Mouse (Mus musculus) mesoderm, embryonic 11.5 days (tissue): ENCODE measurements around the gene Olfr1230.

Experiments
- DNase-seq: peaks from one replicate; pipeline ENCODE4 v3.0.0-alpha.2; 2012; ENCODE audit warnings: low read depth, low spot score

The Olfr1230 gene

DNA sequence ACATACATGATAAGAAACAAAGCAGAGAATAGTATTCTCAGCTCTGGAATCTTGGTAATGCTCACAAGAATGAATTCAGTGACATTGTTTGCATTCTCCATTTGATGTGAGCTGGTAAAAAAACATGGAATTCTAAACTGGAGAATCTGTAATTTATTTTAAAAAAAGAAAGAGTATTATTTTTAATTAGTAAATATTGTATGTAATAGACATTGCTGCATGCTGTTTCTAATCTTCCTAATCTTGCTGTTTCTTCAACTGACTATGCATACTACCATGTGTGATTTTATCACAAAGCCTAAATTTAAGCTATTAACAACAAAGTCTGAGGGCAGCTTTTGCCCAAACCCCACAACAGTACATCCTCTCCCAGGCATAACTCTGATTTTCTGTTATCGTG lies at the start of gene Olfr1230:
Gene Olfr1230, minus strand, starts transcription at position 101 of the 400 bp plus-strand sequence.
- DNase-seq: no peak

DNA sequence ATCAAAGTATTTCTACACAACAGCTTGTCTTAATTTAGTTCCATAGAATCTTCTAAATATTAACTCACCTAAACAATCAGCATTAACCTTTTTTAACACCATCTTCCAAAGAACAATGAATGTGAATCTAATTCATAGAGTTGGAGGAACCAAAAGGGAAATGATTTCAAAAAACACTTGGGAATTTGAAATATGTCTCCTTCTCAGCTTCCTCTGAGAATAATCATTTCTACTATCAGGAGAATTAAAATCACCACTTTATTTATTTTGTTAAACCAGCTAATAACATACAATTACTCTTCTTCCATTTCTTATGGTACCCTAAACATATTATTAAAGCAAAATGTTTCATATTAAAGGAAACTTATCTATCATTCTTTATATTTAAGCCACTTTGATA lies 45.2 kb upstream of the Olfr1230 start, which contains the start of gene Olfr1233:
Gene Olfr1233, minus strand, starts transcription at position 101 of the 400 bp plus-strand sequence.
- no peak for DNase-seq

DNA sequence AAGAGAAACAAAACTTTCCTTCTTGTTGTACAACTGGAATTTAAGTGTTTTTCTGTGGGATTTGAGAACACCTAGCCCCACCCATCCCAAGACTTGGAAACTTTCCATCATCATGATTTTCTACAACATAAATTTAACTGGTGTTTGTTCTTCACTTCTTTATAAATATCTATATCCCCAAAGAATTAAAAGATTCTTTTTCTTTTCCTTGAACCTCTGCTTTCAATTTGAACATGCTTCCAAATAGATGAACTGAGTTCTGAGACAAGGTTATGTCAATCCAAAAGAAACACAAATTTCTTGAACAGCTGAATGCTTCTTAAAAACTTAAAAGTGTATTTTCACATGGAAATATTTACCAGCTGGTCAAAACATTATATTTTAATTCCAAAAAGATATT lies 32.5 kb upstream of the Olfr1230 start, which contains the start of gene Olfr1232:
Gene Olfr1232, minus strand, starts transcription at position 101 of the 400 bp plus-strand sequence.
- DNase-seq: no peak

DNA sequence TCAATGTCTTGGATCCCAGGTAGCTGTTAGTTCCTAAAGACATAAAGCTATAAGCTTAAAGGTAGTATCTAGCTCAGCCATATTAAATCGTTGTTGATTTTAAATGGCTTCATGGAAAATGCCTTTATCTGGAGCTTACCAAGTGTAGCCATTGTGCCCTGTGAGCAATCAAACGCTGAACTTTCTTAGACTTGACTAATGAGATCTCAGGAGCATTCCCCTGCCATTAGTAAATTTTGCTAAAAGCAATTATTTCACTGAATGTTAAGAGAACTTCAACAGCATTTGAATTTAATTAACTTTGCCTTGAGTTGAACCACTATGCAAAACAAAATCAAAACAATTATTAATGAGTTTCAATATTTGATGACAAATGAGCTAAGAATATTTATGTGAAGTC lies 9.9 kb upstream of the Olfr1230 start, which contains the start of gene Olfr1231:
Gene Olfr1231, minus strand, starts transcription at position 101 of the 400 bp plus-strand sequence.
- no peak for DNase-seq

DNA sequence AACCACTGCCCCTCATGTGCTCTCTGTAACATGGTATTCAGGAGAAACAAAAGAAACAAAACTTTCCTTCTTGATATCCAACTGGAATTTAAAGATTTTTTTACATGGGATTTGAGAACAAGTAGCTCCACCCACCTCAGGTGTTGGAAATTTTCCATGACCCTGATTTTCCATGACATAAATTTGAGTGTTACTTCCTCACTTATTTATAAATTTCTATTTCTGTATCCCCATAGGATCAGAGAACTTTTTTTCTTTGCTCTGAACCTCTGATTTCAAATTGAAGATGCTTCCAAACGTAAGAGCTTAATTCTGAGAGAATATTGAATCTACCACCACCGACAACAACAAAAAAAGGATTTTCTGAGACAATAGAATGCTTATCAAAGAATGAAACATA lies 9.2 kb downstream of the Olfr1230 start, which contains the start of gene Olfr1229:
Gene Olfr1229, minus strand, starts transcription at position 101 of the 400 bp plus-strand sequence.
- no peak for DNase-seq

DNA sequence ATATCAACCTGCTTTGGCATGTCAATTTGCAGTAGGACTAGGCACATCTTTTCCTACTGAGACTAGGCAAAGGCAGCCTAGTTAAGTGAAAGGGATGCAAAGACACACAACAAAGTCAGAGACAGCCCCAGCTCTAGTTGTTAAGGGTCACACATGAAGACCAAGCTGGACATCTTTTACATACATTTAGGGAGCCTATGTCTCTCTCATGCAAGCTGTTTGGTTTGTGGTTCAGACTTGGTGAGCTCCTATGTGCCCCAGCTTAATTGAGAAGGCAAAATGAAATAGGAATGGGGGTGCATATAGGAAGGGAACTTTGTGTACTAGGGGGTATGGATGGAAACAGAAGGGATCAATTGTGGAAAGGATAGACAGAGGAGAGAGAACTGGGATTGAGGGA lies 43.1 kb downstream of the Olfr1230 start, which contains the start of gene Olfr1228:
Gene Olfr1228, minus strand, starts transcription at position 101 of the 400 bp plus-strand sequence.
- no peak for DNase-seq
